Mouse (Mus musculus) adrenal gland, adult (tissue): ENCODE data around the gene Myo18b.
A peak's percentile ranks its signal among the peaks of the same experiment; 100 is the strongest.

ENCODE experiments used
- DNase-seq, 2 experiments: peaks; one replicate each; pipeline ENCODE4 v3.0.0; 2022 to 2023; ENCODE audit warnings: low spot score in 1 of 2; ENCODE audit not compliant: inconsistent age in 2 of 2

Myo18b gene

GRCm38 (mm10) chr5:112822426-112822825 is 73.7 kb downstream of the Myo18b start:
- no peak for DNase-seq

DNA sequence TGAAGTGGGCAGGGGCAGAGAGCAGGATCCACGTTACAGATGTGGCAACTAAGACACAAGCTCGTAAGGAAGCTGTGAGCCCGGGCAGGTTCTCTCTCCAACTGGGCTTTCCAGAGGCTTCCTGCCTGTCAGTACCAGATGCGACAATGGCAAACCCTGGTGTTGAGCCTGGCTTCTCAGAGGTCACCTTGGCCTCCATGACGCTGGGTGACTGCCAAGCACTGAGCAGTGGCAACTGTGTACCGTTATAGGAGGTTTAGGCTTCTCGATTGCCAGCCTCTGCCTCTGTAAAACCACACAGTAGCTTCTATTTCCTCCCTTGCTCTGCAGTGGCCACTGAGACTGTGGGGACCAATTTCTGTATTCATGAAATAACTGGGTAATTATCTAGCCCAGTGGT is 81.1 kb downstream of the Myo18b start:
- DNase-seq: no peak

- DNase-seq: no peak
Observed at GRCm38 (mm10) chr5:112807629-112808028, 88.5 kb downstream of the Myo18b start.

GRCm38 (mm10) chr5:112796086-112796485 is 100.1 kb downstream of the Myo18b start:
- no peak for DNase-seq

GRCm38 (mm10) chr5:112791792-112792780 is 104.1 kb downstream of the Myo18b start:
- no peak for DNase-seq

- no peak for DNase-seq
Observed at GRCm38 (mm10) chr5:112790376-112791111, 105.6 kb downstream of the Myo18b start.

GRCm38 (mm10) chr5:112788441-112788840 is 107.7 kb downstream of the Myo18b start:
- DNase-seq: no peak

DNA sequence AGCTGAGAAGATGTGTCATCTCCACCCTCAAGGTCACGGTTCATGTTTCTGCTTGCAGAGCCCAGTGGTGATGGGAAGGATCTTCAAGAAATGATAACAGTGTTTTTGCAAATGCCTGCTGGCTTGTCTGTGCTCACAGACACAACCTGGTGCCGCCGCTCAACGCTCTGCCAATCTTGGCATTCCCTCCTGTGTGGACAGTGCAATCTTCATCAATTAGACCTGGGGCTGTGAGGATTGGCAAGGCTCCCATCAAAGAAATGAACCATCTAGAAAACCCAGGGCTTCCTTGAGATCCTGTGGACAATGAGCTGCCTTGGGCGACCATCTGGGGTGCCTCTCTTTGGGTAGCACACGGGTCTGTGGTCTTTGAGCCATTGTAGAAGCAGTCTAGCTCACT is 109.4 kb downstream of the Myo18b start:
- no peak for DNase-seq

DNA sequence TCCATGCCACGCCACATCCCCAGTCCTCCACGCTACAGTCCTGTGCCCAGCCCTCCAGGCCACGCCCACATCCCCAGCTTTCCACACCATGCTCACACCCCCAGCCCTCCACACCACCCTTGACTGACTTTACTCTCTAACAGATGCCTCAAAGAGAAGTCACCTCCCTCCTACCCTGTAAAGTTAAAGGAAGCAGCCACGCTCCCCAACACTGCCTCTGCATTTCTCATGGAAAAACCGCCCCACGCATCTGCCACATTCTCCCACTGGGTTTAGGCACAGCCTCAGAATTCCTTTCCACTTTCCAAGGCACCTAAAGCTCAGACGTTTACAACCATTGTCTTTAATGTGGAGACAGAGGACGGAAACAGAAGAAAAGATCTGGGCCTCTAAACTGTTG is 110.1 kb downstream of the Myo18b start:
- DNase-seq: no peak

DNA sequence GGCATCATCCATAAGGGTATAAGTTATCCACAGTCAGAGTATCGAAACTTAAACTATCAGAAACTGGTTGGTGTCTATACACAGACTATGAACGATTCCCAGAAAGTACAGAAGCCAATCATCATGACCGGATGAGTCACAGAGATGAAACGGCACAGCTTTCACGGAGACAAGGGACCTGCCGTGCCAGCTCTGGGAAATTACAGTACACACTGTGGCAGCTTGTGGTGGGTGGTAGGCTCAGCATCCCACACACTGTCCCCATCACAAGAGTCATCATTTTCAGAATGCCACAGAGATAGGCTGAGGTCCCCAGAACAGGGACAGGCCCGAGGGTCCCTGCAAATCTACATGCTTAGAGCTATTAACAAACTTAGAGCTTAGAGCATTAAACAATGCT is 114.4 kb downstream of the Myo18b start:
- no peak for DNase-seq

DNA sequence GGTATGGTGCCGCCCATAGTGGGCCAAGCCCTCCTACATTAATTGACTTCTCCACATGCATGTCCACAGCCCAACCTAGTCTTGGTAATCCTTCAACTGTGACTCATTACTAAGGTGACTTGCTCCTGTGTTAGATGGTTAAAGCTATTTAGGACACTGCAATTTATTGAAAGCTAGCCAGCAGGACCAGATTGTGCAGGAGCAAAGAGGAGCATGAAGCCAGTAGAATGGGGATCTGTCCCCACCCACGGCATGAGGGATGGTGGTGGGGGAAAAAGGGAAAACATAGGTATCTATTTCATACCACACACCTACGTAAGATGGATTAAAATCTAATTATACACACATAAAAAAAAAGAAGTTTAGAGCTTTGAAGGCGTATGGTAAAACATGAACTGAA is 114.9 kb downstream of the Myo18b start:
- DNase-seq: no peak

DNA sequence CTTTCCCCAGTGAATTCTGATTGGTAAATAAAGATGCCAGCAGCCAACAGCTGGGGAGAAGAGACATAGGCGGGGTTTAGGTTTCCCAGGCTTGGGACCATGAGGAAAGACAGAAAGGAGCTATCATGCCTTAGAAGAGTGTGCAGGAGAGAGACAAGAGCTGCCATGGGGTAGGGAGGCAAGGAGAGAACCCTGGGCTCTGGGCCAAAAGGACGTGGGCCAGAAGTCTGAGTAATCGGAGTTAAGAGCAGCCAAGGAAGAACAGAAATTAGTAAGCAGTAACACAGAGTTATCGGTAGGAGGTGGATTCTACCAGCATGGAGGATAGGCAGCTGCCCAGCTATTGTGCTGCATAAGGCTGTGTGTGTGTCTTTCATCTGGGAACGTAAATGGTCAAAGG is 115.8 kb downstream of the Myo18b start:
- peak; percentile 82 to 94 for DNase-seq

DNA sequence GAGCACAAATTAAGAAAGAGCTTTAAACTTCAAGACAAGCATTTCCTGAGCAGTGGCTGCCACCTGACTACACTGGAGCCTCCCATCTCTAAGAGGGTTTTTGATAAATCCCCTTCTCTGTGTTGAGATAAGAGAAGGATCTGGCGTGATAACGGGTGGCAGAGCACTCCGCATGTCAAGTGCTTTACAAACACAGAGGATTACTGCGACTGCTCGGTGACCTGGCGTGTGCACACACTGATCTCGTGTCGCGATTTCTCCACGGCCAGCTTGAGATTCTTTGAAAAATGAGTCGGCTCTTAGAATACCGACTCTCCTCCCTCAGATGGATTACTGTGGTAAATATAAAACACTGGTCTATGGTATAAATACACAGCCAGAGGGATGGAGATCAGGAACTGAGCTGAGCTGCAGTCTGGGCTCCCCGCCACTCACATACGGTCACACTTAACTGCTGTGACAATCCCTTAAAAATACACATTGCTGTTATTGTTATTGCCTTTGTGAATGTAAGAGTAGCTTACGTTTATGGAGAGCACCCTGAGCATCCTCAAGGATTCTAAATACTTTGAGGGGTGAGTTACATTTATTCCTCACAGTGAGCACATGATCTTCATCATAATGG is 119.3 kb downstream of the Myo18b start:
- no peak for DNase-seq

DNA sequence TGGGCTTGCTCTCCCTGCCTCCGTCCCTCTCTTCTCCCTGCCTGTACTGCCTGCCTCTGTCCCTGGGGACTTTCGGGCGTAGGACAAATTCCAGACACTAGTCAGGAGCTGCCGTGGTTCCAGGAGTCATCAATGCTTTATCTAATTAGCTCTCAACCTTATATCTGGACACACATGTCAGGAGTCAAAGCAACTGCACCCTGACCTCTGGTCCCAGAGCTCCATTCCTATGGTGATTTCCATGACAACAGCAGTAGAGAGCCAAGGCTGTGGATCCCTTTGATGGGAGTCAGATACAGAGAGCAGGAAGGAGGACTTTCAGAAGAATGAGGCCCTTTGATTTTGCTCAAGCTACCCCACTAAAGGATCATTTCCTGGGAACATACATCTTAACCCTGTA is 122.7 kb downstream of the Myo18b start:
- DNase-seq: no peak

GRCm38 (mm10) chr5:112771376-112771901 is 124.7 kb downstream of the Myo18b start:
- DNase-seq: peak; percentile 45 to 69

GRCm38 (mm10) chr5:112769721-112770119 is 126.4 kb downstream of the Myo18b start:
- no peak for DNase-seq

DNA sequence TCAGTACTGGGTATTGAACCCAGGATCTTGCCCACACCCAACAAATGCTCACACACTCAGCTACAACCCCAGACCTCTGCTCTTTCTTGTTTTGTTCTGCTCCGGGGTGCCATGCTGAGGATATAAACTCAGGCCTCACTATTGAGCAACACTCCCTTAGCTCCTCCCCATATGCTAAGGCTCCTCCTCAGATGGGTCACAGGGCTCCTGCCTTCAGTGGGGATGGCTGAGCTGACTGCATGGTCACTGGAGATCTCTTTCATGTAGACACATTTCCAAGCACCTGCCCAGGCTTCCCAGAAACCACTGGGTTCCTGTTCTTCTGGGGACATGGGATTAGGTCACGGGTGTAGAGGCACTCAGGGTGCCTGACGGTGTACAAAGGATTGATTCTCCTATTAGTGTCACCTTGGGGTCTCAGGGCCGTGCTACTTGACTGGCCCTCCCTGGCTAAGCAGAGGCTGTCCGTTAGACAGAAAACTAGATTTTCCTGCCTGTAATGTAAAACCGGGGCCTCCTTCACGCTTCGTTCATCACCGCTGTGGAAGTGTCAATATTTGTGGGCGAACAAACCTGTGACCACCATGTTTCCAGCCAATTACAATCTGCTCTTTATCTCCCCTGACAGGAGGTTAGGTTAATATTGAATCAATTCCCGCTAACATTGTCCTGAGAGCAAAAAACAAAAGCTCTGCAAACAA is 127.0 kb downstream of the Myo18b start:
- DNase-seq: no peak

GRCm38 (mm10) chr5:112768556-112768955 is 127.6 kb downstream of the Myo18b start:
- no peak for DNase-seq

DNA sequence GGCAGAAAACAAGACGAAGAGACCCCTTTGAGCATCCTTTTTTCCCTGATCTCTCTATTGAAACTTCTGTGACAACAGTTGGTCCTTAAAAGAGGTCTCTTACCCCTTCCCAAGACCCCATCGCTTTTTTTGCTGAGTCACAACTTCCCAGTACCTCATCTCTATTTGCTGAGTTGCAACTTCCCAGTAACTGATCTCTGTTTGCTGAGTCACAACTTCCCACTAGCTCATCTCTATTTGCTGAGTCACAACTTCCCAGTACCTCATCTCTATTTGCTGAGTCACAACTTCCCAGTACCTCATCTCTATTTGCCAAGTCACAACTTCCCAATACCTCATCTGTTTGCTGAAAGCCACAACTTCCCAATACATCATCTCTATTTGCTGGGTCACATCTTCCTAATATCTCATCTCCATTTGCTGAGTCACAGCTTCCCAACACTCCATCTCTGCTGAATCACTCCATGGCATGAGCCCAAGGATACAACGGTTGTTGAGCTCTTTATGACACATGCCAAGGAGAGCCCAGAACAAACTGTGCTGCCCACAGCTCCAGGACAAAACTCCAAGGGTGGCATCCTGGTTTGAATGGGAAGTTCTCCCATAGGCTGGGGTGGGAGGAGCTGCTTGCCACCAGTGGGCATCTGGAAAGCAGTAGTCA is 134.6 kb downstream of the Myo18b start:
- DNase-seq: peak; percentile 77 to 89

- DNase-seq: peak in 1 of 2 experiments; percentile 24
Observed at GRCm38 (mm10) chr5:112755581-112755980, 140.6 kb downstream of the Myo18b start.
